7 mouse cellular contexts compared by ENCODE assay signal in the genomic region with DNA sequence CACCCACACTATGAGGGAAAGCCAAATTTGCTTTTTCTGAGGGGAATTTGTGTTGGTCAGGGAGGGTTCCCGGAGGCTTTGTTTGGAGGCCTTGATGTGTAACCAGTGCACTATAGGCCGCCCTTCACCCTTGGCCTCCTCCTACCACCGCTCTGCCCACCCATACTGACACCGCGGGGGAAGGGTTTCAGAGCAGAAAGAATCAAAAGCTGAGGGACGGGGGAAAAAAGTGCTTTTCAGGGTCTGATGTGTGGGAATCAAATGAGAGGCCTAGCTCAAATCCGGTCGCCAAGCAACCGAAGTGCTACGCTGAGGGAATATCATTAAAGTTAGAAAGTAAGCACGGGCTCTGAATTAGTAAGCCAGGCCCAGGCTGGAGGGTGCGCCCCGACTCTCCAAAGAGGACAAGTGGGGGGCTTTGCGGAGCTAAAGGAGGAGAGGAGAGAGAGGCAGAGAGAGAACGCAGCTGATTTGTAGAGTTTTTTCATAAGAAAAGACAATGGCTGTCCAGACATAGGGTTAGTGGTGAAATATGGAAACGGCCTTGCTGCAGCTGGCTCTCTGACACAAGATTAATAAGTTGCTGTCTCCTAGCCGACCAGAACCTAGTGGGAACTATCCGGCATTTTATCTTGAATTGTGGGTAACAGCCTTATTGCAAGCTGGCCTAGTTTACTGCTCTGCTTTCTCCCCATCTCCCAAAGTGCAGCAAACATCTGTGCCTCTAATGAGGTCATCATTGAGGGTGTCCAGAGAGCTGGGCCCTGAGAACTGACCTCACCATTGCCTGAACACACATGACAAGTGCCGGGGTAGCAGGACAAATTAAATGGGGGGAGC.
DNase-seq lines count a peak whose midpoint lies in the region.

No protein-coding gene starts in this region.

- intact Hi-C loops in left cerebral cortex, postnatal 25 days (cut with DNase I): no loop called here

- peak; percentile 69 for DNase-seq in Muller cell, postnatal 12 days (ENCODE audit: inconsistent ontology term)
- peak; percentile 11 for DNase-seq in cerebellum, adult 8-10 months
- DNase-seq in frontal cortex, postnatal 14 days (ENCODE audit: low spot score in 2 of 2): peak; percentile 46 to 55
- DNase-seq in left cerebral cortex, postnatal 25 days (ENCODE audit: low spot score in 2 of 2): peak; percentile 54 to 75
- DNase-seq in right cerebral cortex, postnatal 14 days: peak; percentile 44
- DNase-seq in thymus, postnatal 10 days (ENCODE audit: low spot score in 2 of 2): no peak
- DNase-seq in adrenal gland, postnatal 25 days: no peak

Comparison
In these comparisons a context has a peak if more than half of its experiments do, and no peak if none do; other contexts are left out.
1. DNase-seq: peak in Muller cell, postnatal 12 days (single experiment), cerebellum, adult 8-10 months (single experiment), frontal cortex, postnatal 14 days (2 of 2), left cerebral cortex, postnatal 25 days (2 of 2) and right cerebral cortex, postnatal 14 days (single experiment); none in thymus, postnatal 10 days (0 of 2) and adrenal gland, postnatal 25 days (single experiment).